Mouse (Mus musculus): ENCODE results near the gene Pdk1.

GRCm38 (mm10) chr2:71868256-71868655 is 4.8 kb upstream of the Pdk1 start:
- TF ChIP-seq CTCF (IDR thresholded peaks at IDR 0.05; ENCODE audit: low read depth) (no peak), EP300 (optimal IDR thresholded peaks at IDR 0.05) (no peak)

All from stomach, postnatal 0 days (tissue).